Comparison of ENCODE assay signal across 20 mouse cellular contexts in the genomic region with DNA sequence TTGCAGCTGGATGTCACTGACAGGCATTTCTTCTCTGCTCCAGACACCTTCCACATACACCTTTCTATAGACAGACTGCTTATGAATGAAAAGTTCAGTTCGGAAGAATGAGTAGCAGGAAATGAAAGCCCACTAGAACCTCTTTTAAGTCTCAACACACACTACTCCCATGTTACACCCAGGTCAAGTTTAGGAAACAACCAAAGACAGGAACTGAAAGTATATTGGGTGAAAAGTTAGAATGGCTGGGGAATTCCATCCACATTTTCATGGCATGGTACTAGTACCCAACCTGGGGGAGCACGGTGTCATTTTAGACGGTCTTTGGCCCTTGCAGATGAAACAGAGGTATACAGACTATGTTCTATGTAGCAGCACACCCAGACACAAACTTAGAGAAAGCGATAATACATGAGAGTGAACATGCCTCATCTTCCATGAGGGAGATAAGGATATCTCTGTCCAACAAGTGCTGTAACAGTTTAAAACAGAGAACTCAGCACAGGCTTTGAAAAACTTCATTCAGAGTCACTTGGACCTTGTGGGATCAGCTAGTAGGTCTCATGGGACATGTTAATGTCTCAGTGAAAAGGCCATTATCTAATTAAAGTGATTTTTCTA. TPM values are rescaled to one million over a fixed set of nuclear protein-coding genes. Genes with fewer than 3 reads are reported as not detected.
"Had no signal": no experiment of that assay in that cellular context is flagged by ENCODE, and none has a peak within 500 bp of the region (broad histone marks: within the 10 kb centered on the region; RNA-seq: fewer than 3 reads in every experiment).

No protein-coding gene starts in this region.

- H3K4me3 ChIP-seq: limb, embryonic 10.5 days; limb, embryonic 13.5 days; megakaryocyte, embryonic 14.5 days; midbrain, embryonic 12.5 days; midbrain, embryonic 15.5 days; neural tube, embryonic 12.5 days; neural tube, embryonic 15.5 days had no signal

- H3K9ac ChIP-seq: limb, embryonic 13.5 days; lung, embryonic 14.5 days; midbrain, embryonic 12.5 days; midbrain, embryonic 15.5 days; neural tube, embryonic 12.5 days; neural tube, embryonic 15.5 days had no signal

- H3K9me3 ChIP-seq: limb, embryonic 10.5 days; limb, embryonic 13.5 days; megakaryocyte, embryonic 14.5 days; midbrain, embryonic 12.5 days; midbrain, embryonic 15.5 days; neural tube, embryonic 12.5 days; neural tube, embryonic 15.5 days had no signal

- H3K4me1 ChIP-seq: limb, embryonic 10.5 days; limb, embryonic 13.5 days; midbrain, embryonic 12.5 days; midbrain, embryonic 15.5 days; neural tube, embryonic 12.5 days; neural tube, embryonic 15.5 days had no signal

- ATAC-seq: intestine, embryonic 16.5 days; lung, postnatal 0 days; midbrain, embryonic 15.5 days had no signal

- H3K27ac ChIP-seq: limb, embryonic 10.5 days; limb, embryonic 13.5 days; macrophage; midbrain, embryonic 12.5 days; midbrain, embryonic 15.5 days; neural tube, embryonic 12.5 days; neural tube, embryonic 15.5 days had no signal

- H3K36me3 ChIP-seq: limb, embryonic 10.5 days; limb, embryonic 13.5 days; midbrain, embryonic 12.5 days; midbrain, embryonic 15.5 days; neural tube, embryonic 12.5 days; neural tube, embryonic 15.5 days had no signal

- H3K4me2 ChIP-seq: limb, embryonic 13.5 days; lung, embryonic 14.5 days; midbrain, embryonic 12.5 days; midbrain, embryonic 15.5 days; neural tube, embryonic 12.5 days; neural tube, embryonic 15.5 days had no signal

- H3K27me3 ChIP-seq: midbrain, embryonic 15.5 days; neural tube, embryonic 12.5 days; neural tube, embryonic 15.5 days had no signal

- DNase-seq: kidney, adult 18-20 months; kidney, adult 9 months; kidney, postnatal 14 days; kidney, postnatal 4 days; lung, embryonic 14.5 days; retina, postnatal 1 day; right cerebral cortex, postnatal 25 days; spleen, adult 18-20 months; thymus, adult 18-20 months; thymus, postnatal 36 days had no signal

RNA-seq across cellular contexts. Expression of gene Srpx2, which starts 28.5 kb away (rescaled TPM):
- polyA plus RNA-seq: macrophage had no signal

RNA-seq across cellular contexts. Expression of gene Tspan6, which starts 38.5 kb away (rescaled TPM):
- polyA plus RNA-seq: macrophage had no signal
